Mouse (Mus musculus) erythroblast, embryonic 14.5 days (primary cell): ENCODE data around the gene Acp4.

Experiments used
- GATA1 ChIP-seq: IDR thresholded peaks from 2 replicates; pipeline ENCODE4 v1.6.1; 2012; ENCODE audit warnings: low read length, inconsistent platforms, mixed read lengths
- TAL1 ChIP-seq: IDR thresholded peaks from 3 replicates; pipeline ENCODE4 v1.6.1; 2012; ENCODE audit warnings: low read length, inconsistent platforms, mixed read lengths

DNA sequence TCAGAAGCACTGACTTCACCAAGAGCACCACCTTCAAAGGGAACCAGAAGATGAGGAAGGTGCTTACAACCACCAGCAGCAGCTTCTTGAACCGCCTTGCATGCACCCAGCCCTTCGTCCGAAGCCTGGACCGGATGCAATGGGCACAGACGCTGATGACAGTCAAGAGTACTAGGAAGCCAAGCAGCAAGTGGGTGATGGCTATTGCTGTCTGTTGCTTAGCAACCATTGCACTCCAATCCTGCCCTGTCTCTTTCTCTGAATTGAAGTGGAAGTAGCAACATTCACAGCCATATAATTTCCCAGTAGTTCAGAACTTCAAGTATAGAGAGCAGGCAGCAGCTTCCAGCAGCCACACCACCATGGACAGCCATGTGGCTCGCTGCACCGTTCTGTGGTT is 24.4 kb upstream of the Acp4 start:
- no peak for TF ChIP-seq GATA1
- no peak for TF ChIP-seq TAL1
